Mouse (Mus musculus) thymus, adult 2 months (tissue): ENCODE measurements around the gene Cdkl2.

Experiments
- CTCF ChIP-seq: fragments of 200-500 bp; IDR thresholded peaks from 2 replicates; pipeline ENCODE4 v1.5.1; 2012; ENCODE audit warnings: mild to moderate bottlenecking, control low read depth, low read length, moderate library complexity, borderline replicate concordance; ENCODE audit not compliant: control insufficient read depth, poor library complexity, insufficient read depth; ENCODE audit errors: extremely low read depth
- POLR2A ChIP-seq: fragments of 200-500 bp; IDR thresholded peaks from 2 replicates; pipeline ENCODE4 v1.6.1; 2012; ENCODE audit warnings: mild to moderate bottlenecking, low read length, control low read depth, moderate library complexity; ENCODE audit not compliant: control insufficient read depth, poor library complexity, insufficient read depth; ENCODE audit errors: extremely low read depth

DNA sequence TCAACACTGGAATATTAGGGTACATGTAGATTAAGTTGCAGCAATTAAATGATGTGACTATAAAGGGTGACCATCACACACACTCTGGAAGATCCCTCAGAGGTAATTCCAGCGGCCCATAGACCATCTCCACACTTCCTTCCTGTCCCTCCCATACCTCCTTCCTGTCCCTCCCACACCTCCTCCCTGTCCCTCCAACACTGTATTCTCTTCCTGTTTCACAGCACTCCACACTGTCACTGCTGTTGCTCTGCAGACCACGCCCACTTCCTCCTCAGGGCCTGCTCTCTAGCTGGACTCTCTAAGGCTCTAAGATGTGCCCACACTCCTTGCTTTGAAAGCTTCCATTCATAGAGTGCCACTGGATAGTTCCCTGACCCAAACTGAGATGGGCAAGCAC, 42.9 kb downstream of the Cdkl2 start:
- TF ChIP-seq CTCF, result no peak
- TF ChIP-seq POLR2A, result no peak
